Mouse (Mus musculus): ENCODE results near the gene Mtg2. TPM values are rescaled to one million over a fixed set of nuclear protein-coding genes. Genes with fewer than 3 reads are reported as not detected.

Gene Mtg2
- total RNA-seq, 2 experiments from 2014 or later: 14.2 to 16.5 TPM

Other genes with a start within 250 kb of the Mtg2 start
- 10 to 100 TPM; 18.3 to 20.6 TPM for gene Taf4, start 93.9 kb upstream of the Mtg2 start, total RNA-seq (2021)
- 10 to 100 TPM; 48.7 to 49.8 TPM for gene Lsm14b, start 45.6 kb upstream of the Mtg2 start, total RNA-seq (2021)
- 100 to 1,000 TPM; 174 to 190 TPM for gene Psma7, start 28.2 kb upstream of the Mtg2 start, total RNA-seq (2021)
- gene Ss18l1, start 28.1 kb upstream of the Mtg2 start, total RNA-seq (2021): 1 to 10 TPM; 4.0 TPM
- not detected for gene Hrh3, start 33.9 kb downstream of the Mtg2 start, total RNA-seq (2021)
- 10 to 100 TPM; 28.5 to 28.6 TPM for gene Osbpl2, start 48.7 kb downstream of the Mtg2 start, total RNA-seq (2021)
- 100 to 1,000 TPM; 103 to 104 TPM for gene Adrm1, start 100.9 kb downstream of the Mtg2 start, total RNA-seq (2021)
- 10 to 100 TPM; 47.8 to 49.6 TPM for gene Lama5, start 155.3 kb downstream of the Mtg2 start, total RNA-seq (2021)
- gene Rps21, start 186.8 kb downstream of the Mtg2 start, total RNA-seq (2021): 100 to 1,000 TPM; 619 to 692 TPM
- 10 to 100 TPM; 15.2 to 15.4 TPM for gene Cables2, start 202.9 kb downstream of the Mtg2 start, total RNA-seq (2021)
- gene Rbbp8nl, start 219.3 kb downstream of the Mtg2 start, total RNA-seq (2021): not detected